Mouse (Mus musculus) CD4-positive, CD25-positive, alpha-beta regulatory T cell, adult 4 months (primary cell): ENCODE measurements at regions not wholly inside any gene's neighbourhood (a gene's known extent, or its start where the extent isn't known, plus 50 kb on each side); places are given as distances from the start of the nearest gene placed in this dataset.
A peak's percentile ranks its signal among the peaks of the same experiment; 100 is the strongest.

Source experiments
- ATAC-seq: one replicate; pipeline ENCODE4 v1.8.0; 2017

DNA sequence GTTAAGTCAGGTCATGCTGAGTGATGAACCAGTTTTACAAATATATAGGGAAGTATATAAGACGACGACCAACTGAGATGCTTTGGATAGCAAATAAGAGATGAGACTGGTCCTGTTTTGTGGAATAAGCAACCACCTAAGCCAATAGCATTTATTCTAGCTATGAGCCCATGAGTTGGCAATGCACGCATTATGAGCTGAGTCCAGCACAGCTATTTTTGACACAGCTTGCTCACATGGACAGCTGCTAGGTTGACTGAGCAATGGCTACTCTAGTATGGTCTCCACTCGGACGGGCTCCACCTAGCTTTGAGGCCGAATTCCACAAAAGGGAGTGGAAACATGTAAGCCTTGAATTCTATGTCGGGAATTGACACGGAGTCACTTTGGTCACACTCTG, 146.1 kb upstream of the Dyrk2 start:
- ATAC-seq, result no peak

GRCm38 (mm10) chr10:119015311-119016055, 145.5 kb upstream of the Dyrk2 start:
- no peak for ATAC-seq

GRCm38 (mm10) chr10:119014731-119015130, 144.7 kb upstream of the Dyrk2 start:
- ATAC-seq, result no peak

- no peak for ATAC-seq
Measured at GRCm38 (mm10) chr10:119013758-119014157, 143.7 kb upstream of the Dyrk2 start.

- no peak for ATAC-seq
Measured at GRCm38 (mm10) chr10:119011511-119011910, 141.5 kb upstream of the Dyrk2 start.

- peak; percentile 89 for ATAC-seq
Measured at GRCm38 (mm10) chr10:119010884-119011283, 140.9 kb upstream of the Dyrk2 start.

GRCm38 (mm10) chr10:119006866-119007575, 137.0 kb upstream of the Dyrk2 start:
- no peak for ATAC-seq

GRCm38 (mm10) chr10:119005491-119005890, 135.5 kb upstream of the Dyrk2 start:
- peak; percentile 81 for ATAC-seq

- peak; percentile 42 for ATAC-seq
Measured at GRCm38 (mm10) chr10:119004426-119004825, 134.4 kb upstream of the Dyrk2 start.

DNA sequence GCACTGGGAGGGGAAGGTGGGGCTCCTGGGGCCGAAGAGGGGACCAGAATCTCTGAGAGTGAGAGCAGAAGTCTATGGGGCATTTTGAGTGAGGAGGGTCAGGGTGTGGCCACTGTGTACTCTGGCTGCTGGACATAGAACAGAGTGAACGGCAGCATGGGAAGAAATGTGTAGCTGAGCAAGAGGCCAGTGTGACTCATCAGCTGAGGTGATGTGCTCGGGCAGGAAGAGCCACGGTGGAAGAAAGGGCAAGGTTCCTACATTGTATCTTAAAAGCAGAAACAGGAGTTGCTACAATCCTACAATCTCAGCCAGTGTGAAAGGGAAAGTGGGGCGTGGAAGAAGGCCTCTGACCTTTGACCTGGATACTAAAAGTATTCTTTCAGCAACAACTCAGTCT, 133.8 kb upstream of the Dyrk2 start:
- peak; percentile 24 for ATAC-seq

DNA sequence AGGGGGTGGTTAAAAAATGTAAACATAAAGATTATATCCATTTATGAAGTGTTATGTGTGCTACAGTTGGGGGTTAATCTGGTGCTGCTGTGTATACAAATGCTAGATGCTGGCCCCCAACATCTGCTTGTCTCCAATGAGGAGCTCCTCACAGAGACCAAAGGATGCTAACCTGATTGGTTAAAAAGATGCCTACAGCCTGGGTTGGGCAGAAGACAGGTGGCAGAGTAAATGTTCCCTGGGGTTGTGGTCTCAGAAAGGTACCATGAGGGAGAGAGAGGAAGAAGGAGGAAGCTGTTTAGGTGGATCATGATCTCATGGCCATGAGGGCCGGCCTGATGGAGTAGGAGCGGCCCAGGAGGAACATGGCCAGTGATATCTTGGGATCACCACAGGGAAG, 133.0 kb upstream of the Dyrk2 start:
- no peak for ATAC-seq

- ATAC-seq, result no peak
Measured at GRCm38 (mm10) chr10:119001895-119002294, 131.9 kb upstream of the Dyrk2 start.

DNA sequence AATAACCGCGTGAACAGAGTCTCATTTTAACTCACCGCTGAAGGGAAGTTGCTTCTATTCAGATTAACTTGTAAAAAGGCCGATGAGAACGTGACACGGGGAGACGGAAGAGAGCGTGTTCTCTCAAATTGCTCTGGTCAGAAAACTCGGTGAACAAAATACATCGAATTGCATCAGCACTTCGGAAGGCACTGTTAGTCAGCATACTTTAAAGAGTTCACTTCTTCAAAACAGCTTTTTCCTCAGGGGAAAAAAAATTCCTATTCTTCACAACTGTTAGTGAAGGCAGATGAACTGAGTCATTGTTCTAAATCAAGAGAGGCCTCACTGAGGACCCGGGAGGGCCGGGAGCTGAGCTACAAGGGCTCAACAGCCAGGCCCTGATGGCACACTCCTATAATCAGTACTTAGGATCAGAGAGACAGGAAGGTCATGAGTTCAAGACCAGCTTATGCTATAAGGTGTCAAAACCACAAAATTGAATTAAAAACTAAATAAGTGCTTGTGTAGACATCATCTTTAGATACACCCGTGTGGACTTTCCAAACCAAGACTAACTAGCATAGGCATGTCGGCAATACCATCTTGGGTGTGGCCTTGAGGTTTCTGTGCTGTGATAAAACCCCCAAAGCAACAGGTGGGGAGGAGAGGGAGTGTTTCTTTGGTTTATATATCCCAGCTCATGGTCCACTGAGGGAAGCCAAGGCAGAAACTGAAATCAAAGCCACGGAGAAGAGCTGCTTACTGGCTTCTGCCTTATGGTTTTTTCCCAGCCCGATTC, 131.2 kb upstream of the Dyrk2 start:
- no peak for ATAC-seq

DNA sequence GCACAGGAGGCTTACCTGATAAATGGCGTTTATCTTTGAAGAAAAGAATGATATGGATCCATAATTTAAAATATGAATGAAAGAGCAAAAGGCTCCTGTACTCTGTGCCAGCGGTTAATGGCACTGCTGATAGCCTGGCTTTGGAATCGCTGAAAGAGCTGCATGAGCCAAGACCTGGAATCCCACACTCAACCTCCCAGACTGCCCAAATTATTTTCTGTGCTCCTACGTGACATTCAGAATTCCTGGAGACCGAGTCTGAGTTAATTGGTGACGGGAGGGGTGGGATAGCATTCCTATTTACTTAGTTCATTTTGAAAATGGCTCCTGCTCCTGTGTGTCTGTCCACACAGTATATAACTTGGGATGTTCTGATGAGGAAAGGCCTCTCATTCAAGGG, 129.0 kb upstream of the Dyrk2 start:
- no peak for ATAC-seq

GRCm38 (mm10) chr10:118997034-118997433, 127.0 kb upstream of the Dyrk2 start:
- ATAC-seq, result no peak

GRCm38 (mm10) chr10:118993819-118994574, 124.0 kb upstream of the Dyrk2 start:
- no peak for ATAC-seq

DNA sequence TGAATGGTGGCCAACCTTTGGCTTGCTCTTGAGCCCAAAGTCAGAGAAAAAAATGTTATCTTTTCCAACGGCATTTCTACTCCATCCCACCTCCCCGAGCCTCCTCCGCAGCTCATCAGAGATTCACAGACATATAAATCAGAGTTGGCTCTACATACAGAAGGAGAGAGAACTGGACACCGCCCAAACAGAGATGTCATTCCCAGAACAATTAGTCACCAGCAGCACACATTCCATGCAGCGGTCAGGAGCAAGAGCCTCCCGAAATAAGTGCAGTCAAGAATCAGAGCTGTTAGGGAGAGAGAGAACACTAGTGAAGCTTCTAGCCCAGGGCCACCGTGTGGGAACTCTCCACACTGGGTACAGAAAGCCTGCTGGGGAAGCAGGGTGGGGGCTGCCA, 121.2 kb upstream of the Dyrk2 start:
- no peak for ATAC-seq

DNA sequence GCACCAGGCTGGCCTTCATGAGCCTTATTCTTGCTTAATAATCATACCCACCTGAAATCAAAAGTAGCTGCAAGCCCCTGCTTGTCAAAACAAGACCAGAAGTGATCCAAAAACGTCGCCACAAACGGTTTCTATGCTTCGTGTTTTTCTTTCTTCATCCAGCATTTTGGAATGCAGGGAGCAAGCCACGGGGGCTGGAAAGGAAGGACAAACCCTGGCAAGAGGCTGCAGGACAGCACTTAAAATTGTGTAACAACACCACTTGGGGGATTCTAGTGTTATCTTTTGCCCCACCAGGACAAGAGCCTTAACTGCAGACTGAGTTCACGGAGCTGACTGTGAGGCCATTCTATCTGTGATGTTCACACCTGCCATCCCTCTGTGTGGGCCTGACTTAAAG, 120.5 kb upstream of the Dyrk2 start:
- no peak for ATAC-seq

- ATAC-seq, result no peak
Measured at GRCm38 (mm10) chr10:118989812-118990211, 119.8 kb upstream of the Dyrk2 start.

DNA sequence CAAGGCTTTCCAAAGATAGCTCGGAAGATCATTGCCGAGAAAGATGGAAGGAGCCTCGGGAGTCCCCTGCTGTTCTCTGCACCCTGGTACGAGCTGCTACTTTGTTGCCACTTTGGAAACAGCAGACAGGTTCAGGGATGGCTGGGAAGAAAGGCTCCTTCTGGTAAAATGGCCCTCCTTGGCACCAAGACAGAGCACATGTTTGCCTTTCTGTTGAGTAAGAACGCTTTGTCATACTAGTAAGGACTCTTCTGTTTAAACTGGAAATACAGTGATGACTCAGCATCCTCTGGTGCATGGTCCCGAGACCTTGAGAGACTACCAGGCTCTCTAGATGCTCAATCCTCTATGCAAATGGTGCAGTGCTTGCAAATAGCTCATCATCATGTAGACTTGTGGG, 118.2 kb upstream of the Dyrk2 start:
- no peak for ATAC-seq

DNA sequence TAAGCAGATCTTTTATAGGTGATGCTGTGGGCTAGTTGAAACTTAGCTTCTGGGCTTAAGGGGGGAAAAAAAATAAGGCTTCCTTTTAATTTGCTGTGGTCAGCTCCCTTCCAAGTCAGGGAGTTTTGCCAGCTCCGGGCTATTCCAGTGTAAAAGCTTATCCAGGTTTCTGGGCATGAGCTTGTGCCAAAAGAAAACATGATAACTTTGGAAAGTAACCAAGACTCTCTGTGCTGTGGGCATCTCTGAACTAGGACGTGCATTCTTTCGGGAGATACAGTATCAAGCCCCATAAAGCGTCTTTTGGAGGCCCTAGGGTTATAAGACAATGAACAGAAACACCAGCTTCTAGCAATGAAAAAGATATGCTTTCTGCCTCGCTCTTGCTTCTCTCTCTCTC, 114.6 kb upstream of the Dyrk2 start:
- no peak for ATAC-seq

DNA sequence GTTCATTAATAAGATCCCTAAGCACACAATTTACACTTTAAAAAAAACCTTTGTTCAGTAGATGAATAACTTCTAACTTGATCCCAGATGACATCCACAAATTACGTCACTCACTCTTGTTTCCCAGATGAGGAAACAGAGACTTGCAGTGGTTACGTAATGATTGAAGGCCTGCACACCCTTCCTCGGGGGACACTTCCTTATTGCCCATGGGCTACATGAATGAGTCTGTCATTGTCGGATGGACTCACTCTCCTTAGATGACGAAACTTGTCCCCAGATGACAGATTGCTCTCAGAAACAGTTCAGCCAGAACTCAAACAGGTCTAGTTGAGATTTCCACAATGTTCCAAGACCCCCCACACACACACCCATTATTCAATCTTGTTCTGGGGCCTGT, 111.4 kb upstream of the Dyrk2 start:
- ATAC-seq, result no peak

GRCm38 (mm10) chr10:118979339-118979738, 109.3 kb upstream of the Dyrk2 start:
- ATAC-seq, result no peak
